Mouse (Mus musculus) kidney, postnatal 10 days (tissue): ENCODE measurements at regions not wholly inside any gene's neighbourhood (a gene's known extent, or its start where the extent isn't known, plus 50 kb on each side); places are given as distances from the start of the nearest gene placed in this dataset.

Experiments
- DNase-seq: peaks from one replicate; pipeline ENCODE4 v3.0.0; 2021; ENCODE audit warnings: mixed read lengths

DNA sequence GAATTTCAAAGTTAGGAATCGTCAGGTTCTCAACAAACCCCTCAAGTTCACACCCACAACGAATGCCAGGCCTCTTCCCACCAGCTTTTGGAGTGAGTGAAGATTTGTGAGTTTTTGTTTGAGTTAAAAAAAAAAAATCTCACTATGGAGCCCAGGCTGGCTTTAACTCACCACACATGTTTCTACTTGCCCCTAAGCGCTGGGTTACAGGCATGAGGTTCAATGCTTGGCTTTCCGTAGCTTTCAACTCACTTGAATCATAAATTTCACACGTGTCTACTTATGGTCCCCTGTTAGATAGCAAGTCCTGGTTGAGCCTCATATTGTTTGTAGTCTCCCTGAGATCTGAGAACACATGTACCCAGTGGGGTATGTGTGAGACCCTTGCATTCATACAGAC, 122.8 kb upstream of the Efna5 start:
- DNase-seq = no peak

GRCm38 (mm10) chr17:63002729-63003128, 121.6 kb upstream of the Efna5 start:
- no peak for DNase-seq

- no peak for DNase-seq
Measured at GRCm38 (mm10) chr17:63001898-63002297, 120.8 kb upstream of the Efna5 start.

DNA sequence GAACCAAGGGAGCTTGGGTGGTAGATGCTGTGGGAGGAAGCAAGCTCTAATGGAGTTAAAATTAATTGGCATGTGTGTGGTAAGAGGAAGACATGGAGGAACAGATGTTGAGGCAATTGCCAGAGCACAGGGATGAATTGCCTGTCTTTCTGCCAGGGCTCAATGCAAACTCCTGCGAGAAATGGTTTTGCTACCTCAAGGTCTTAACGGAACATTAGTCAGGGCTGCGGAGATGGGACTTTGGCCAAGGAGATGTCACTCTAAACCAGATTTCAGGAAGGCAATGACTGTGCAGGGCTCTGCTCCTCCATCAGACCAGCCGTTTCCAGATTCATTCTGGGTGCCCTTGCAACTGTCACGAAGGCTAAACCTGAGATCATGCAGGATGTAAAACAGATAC, 116.6 kb upstream of the Efna5 start:
- DNase-seq = no peak

- no peak for DNase-seq
Measured at GRCm38 (mm10) chr17:62995316-62995715, 114.2 kb upstream of the Efna5 start.

DNA sequence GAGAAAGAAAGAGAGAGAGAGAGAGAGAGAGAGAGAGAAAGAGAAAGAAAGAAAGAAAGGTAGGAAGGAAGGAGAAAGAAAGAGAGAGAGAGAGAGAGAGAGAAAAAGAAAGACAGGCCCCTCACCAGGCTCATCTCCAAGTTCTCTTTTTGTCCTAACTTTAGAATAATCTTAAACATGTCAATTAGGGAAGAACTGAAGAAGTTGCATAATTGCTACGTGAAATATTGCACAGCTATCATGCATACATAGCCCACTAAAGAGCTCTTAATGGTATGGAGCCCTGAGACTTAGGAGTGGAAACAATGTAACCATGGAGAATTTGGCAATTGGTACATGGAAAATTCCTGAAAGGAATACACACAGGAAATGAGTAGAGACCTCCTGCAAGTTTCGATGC, 111.9 kb upstream of the Efna5 start:
- DNase-seq = no peak

DNA sequence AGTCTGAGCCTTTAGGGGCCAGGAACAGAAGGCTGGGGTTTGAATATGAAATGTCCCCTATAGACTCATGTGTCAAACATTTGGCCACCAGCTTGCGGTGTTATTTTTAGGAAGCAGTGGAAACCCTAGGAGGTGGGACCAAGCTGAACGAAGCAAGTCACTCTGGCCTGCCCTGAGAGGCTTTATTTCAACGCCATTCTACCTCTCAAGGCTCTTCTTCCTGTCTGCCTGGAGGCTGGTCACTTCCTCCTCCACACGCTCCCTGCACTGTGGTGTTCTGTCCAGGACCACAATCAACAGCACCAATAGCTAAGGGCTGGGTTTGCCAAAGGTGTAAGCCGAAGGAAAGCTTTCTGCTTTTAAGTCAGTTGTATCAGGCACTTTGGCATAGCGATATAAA, 105.2 kb upstream of the Efna5 start:
- DNase-seq = no peak

- DNase-seq = no peak
Measured at GRCm38 (mm10) chr17:62980337-62980736, 99.2 kb upstream of the Efna5 start.

DNA sequence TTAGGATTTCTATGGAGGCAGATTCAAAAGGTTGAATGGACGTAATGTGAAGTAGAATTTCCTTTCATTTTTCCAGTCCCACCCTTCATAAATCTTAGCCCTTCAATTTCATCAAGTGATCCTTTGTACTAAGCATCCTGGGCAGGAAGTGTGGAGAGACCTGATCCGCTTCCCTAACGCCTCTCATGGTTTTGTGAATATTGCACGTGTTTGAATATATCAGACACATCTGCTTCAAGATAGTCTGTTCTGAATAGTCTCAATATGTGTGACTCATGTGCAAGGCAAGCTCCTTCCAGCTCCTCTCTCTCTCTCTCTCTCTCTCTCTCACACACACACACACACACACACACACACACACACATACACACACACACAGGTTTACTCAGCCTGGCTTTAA, 96.4 kb upstream of the Efna5 start:
- DNase-seq = no peak

DNA sequence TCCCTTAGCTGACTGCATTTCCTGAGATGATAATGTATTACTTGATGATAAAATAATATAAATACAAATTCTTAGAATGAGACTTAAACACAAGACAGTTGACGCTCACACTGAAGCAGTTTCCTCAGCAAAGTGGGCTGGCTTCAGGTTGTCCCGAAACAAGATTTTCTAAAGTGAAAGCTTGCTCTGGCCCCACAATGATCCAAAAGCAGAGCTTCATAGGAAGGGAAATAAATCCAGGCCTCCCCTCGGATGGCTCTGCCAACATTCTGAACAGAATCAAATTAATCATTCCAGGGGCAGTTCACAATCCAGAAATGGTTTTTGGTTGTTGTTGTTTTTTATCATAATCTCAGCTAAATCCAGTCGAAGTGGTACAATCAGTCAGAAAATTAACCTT, 96.0 kb upstream of the Efna5 start:
- no peak for DNase-seq

DNA sequence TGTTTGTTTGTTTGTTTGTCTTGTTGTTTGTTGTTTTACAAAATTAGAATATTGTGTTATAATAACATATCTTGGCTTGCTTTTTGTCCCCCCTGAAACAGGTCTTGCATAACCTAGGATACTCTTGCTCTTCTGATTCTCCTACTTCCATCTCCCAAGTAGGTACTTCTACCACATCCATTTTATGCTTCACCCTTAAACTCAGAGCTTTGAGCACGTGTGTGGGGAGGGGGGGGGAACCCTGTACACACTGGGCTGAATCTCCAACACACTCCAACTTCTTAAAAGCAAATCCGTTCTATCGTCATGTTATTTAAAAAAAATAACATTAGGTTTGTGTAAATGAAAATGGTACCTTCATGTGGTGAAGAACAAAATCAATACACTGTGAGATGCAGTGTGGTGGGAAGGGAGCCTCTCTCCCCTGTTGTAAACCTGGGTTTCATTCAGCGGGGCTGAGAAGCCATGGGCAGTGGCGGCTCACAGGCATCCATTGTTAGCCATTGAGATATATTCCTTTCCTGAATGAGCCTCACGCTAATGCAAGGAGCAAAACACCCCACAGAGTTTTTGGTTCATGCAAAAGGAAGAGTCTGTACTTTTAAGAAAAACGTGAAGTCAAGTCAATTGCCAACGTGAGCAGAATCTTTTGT, 93.6 kb upstream of the Efna5 start:
- DNase-seq = no peak

- DNase-seq = no peak
Measured at GRCm38 (mm10) chr17:62969025-62969424, 87.9 kb upstream of the Efna5 start.

GRCm38 (mm10) chr17:62963824-62964223, 82.7 kb upstream of the Efna5 start:
- no peak for DNase-seq

DNA sequence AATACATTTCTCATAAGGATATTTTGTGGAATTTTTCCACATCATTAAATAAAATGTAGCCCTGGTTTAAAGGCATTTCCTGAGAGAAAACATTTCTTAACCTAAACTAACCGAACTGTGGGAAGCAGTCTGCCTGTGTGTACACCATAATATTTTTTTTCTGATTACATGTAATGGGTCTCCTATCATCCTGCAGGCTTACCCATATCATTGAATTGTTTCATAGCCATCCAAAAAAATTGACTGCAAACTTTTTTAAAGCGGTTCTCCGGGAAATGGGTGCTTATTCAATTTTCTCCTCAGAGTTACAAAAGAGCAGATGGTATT, 81.1 kb upstream of the Efna5 start:
- no peak for DNase-seq

DNA sequence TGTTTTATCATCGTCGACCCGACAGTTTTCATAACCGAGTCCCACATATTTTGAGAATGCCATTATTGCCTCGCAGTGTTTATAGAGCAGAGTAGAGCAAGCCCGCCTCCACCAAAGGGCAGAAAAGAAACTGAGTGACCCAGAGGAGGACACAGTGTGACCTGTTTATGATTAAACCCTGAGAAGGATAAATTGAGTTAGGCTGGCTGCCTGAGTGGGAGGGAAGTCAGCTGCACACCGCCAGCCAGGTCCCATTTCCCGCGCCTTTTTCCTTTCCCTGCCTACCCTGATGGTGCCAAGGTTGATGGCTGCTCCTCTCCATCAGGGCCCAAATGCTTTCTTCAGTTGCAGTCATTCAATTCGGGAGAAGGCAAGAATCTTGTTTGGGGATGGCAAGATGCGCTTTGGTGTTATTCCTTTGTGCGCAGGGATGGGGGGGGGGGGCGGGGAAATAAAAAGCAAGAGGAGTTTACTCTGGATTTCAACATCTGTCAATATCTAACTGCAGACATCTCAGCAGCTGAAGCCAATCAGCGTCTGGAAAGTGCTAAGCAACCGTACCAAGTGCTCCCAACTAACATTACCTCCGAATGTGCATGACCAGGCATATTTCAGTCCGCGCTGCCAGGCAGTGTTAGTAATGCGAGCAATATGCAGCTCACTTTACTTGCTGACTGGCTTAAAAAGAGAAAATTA, 80.6 kb upstream of the Efna5 start:
- peak; percentile 34 for DNase-seq

DNA sequence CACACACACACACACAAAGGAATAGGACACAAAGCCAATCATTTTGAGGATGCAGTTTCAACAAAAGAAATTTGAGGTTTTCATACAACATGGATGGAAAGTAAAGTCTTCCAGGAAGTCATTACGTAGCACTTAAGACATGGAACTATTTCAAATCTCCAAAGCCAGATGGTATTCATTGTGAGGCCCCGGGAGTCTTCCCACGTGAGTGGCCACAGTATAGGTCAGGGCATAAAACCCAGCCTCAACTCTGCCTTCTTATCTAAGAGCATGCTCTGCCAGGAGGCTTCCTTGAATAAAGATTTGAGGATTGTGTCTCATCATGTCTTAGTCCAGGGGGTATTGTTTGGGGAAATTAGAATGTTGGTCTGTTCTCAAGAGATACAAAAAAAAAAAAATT, 78.0 kb upstream of the Efna5 start:
- DNase-seq = no peak

DNA sequence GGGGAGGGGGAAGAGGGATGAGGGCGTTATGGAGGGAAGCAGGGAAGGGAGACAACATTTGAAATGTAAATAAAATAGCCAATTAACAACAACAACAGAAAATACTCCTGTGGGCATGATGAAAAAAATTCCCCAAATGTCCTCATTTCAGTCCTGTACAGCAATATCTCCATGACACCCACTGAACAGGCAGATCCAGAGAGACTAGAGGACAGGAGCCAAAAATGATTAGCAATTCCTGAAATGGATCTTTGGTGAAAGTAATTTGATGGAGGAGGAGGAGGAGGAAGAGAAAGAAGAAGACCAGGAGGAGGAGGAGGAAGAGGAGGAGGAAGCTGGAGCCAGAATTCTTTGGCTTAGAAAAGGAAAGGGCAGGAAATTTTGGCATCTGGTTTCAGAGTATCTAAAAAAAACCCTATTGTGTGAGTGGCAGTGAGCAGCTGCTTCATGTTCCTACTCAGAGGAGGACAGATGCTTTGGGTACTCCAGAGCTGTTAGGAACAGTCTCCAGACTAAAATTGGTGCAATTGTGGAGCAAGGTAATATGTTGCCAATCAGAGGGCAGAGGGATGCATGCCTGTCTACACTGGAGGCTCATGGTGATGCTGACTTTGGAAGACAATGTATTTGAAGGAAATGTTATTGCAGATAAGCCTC, 66.5 kb upstream of the Efna5 start:
- DNase-seq = no peak

DNA sequence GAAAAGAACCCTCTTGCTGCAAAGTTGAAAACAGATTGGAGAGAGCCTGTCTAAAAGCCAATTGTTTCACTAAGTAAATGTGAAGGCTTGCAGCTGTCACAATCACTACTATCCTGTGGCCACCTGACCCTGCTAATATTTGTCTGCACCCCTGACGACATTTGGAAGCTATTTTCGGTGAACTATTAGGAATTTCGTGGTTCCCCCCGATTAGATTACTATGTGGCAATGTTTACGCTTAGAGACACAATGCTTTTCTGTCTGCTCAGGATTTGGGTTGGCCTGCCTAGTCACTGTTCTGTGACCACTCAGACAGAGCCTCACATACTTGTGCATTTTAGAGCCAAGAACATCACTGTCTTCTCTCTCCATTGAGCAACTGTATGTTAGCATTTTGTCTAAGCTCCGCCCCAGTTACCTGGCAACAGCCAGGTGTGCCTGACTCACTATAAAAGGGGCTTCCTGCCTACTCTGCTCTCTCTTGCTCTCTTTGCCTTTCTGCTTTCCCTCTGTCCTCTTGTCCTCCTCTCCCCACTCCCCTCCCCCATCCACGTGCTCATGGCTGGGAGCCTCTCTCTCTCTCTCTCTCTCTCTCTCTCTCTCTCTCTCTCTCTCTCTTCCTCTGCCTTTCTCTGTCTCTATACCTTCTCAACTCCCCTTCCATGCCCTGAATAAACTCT, 59.6 kb upstream of the Efna5 start:
- DNase-seq = no peak

GRCm38 (mm10) chr17:62939930-62940572, 58.9 kb upstream of the Efna5 start:
- no peak for DNase-seq

- peak; percentile 28 for DNase-seq
Measured at GRCm38 (mm10) chr17:62939171-62939570, 58.1 kb upstream of the Efna5 start.
